Mouse (Mus musculus) T-cell, adult 66 days (primary cell): ENCODE measurements around the gene Wnt9b. TPM values are rescaled to one million over a fixed set of nuclear protein-coding genes. Genes with fewer than 3 reads are reported as not detected.

Source experiments
- total RNA-seq, 2 experiments: library from RNA; stranded (reverse); gene quantifications; 3 replicates in 1 of 2; 4 replicates in 1 of 2; pipeline ENCODE4 v1.2.4; 2023

Gene Wnt9b
- not detected for total RNA-seq

GRCm38 (mm10) chr11:103749306-103750089, at the start of gene Wnt9b:
TSS of gene Wnt9b (minus strand) at chr11:103749821.

GRCm38 (mm10) chr11:103773387-103774227, 24.0 kb upstream of the Wnt9b start, which contains the start of gene Wnt3:
TSS of gene Wnt3 (plus strand) at chr11:103774150.

GRCm38 (mm10) chr11:103697565-103698176, 52.0 kb downstream of the Wnt9b start, which contains the start of gene Gosr2:
TSS of gene Gosr2 (minus strand) at chr11:103697898.

Other genes with a start within 250 kb of the Wnt9b start
- not detected for gene Lrrc37a, start 245.2 kb downstream of the Wnt9b start, total RNA-seq
- gene Gm884, start 128.7 kb downstream of the Wnt9b start, total RNA-seq = not detected
- not detected for gene Lyzl6, start 110.9 kb downstream of the Wnt9b start, total RNA-seq
- gene Rprml, start 100.3 kb downstream of the Wnt9b start, total RNA-seq = not detected
- gene Gosr2, start 51.9 kb downstream of the Wnt9b start, total RNA-seq = 10 to 100 TPM; 58.1 to 61.2 TPM
- gene Wnt3, start 24.3 kb upstream of the Wnt9b start, total RNA-seq = under 1 TPM in 1 of 2 experiments, not detected in 1; 0.17 TPM
- 10 to 100 TPM; 89.7 to 91.7 TPM for gene Nsf, start 204.2 kb upstream of the Wnt9b start, total RNA-seq
- 10 to 100 TPM; 17.4 to 18.2 TPM for gene Arf2, start 216.9 kb upstream of the Wnt9b start, total RNA-seq